Mouse (Mus musculus) hindbrain, embryonic 11.5 days (tissue): Measurements from ENCODE around the gene Olfr1359. TPM values are rescaled to one million over a fixed set of nuclear protein-coding genes. Genes with fewer than 3 reads are reported as not detected.
"Not testable (repeated sequence)": the region's sequence is repeated elsewhere in the genome, so short reads cannot be mapped to it uniquely, and the experiment has no call there.

Experiments
- ATAC-seq: fragments of 200-750 bp; cut with Nextera tagmentation; 2 replicates; pipeline ENCODE4 v1.8.0; 2017; ENCODE audit warnings: mild to moderate bottlenecking, moderate TSS enrichment, moderate library complexity; ENCODE audit not compliant: low FRiP score
- DNase-seq: peaks from one replicate; pipeline ENCODE4 v3.0.0-alpha.2; 2015; ENCODE audit warnings: low spot score
- H3K27ac ChIP-seq: fragments of 300-500 bp; sonication (generic); 2 replicates; pipeline ENCODE4 v1.5.1; 2014; ENCODE audit warnings: mild to moderate bottlenecking, low read depth, low read length
- H3K27me3 ChIP-seq: fragments of 300-500 bp; sonication (generic); 2 replicates; pipeline ENCODE4 v1.6.1; 2014; ENCODE audit warnings: mild to moderate bottlenecking, low read length, moderate library complexity, mixed read lengths; ENCODE audit not compliant: control insufficient read depth, insufficient read depth
- H3K36me3 ChIP-seq: fragments of 300-500 bp; sonication (generic); 2 replicates; pipeline ENCODE4 v1.6.1; 2014; ENCODE audit warnings: mild to moderate bottlenecking, low read length, moderate library complexity, mixed read lengths; ENCODE audit not compliant: control insufficient read depth, insufficient read depth
- H3K4me1 ChIP-seq: fragments of 300-500 bp; sonication (generic); replicated peaks from 2 replicates; pipeline ENCODE4 v1.6.1; 2014; ENCODE audit warnings: low read length, mixed read lengths; ENCODE audit not compliant: control insufficient read depth, insufficient read depth
- H3K4me2 ChIP-seq: fragments of 300-500 bp; sonication (generic); replicated peaks from 2 replicates; pipeline ENCODE4 v1.6.1; 2014; ENCODE audit warnings: mild to moderate bottlenecking, low read depth, low read length
- H3K4me3 ChIP-seq: fragments of 300-500 bp; sonication (generic); 2 replicates; pipeline ENCODE4 v1.5.1; 2014; ENCODE audit warnings: low read depth, low read length
- H3K9ac ChIP-seq: fragments of 300-500 bp; sonication (generic); 2 replicates; pipeline ENCODE4 v1.6.1; 2014; ENCODE audit warnings: low read depth, low read length
- H3K9me3 ChIP-seq: fragments of 300-500 bp; sonication (generic); 2 replicates; pipeline ENCODE4 v1.6.1; 2016; ENCODE audit warnings: low read length; ENCODE audit not compliant: control insufficient read depth
- WGBS: fragments of 180-500 bp; shearing (Covaris S2); extraction: QIAGEN DNeasy Blood & Tissue Kit; methylation state at CpG from one replicate; pipeline ENCODE4 v1.1.7; 2014; 5-methylcytosine and 5-hydroxymethylcytosine counted together
- polyA plus RNA-seq: library from polyadenylated mRNA; unstranded; fragments of >200 nt; fragmentation: Nextera tagmentation; extraction: Ambion mirVana; gene quantifications from 2 replicates; pipeline ENCODE4 v1.2.1, GENCODE M21; 2014

Olfr1359 gene
- polyA plus RNA-seq, 1 experiment from 2014 or later, result not detected

GRCm38 (mm10) chr13:21715131-21715863 lies 17.4 kb downstream of the Olfr1359 start:
- WGBS, result 2% methylated on average over 19 of the region's 22 CpGs
- no peak for ATAC-seq
- no peaks in the 10 kb centered on the region for H3K36me3 ChIP-seq

GRCm38 (mm10) chr13:21715864-21716539 lies 18.1 kb downstream of the Olfr1359 start, which contains the start of the genes Hist1h2bl and Hist1h2ai:
Hist1h2bl (minus strand) TSS chr13:21716143.
Hist1h2ai (plus strand) TSS chr13:21716422.
- H3K27me3 ChIP-seq, H3K4me1 ChIP-seq, H3K9me3 ChIP-seq, H3K36me3 ChIP-seq: not testable (repeated sequence)
- peak; percentile 86 for DNase-seq
- peak within 1 kb of the TSS; percentile 93 for H3K27ac ChIP-seq
- H3K9ac ChIP-seq, result peak within 1 kb of the TSS; percentile 77
- peak within 1 kb of the TSS; percentile 47 for H3K4me3 ChIP-seq
- under 1% methylated on average over 23 of the region's 50 CpGs for WGBS
- peak within 1 kb of the TSS; percentile 87 for H3K4me2 ChIP-seq
- peak; percentile 95 for ATAC-seq

More at GRCm38 (mm10) chr13:21715131-21715863, 17.4 kb downstream of the Olfr1359 start:
- Histone ChIP-seq H3K4me2 (peak overlapping the region; percentile 69), H3K4me1 (peaks cover 2% of the 10 kb centered on the region; the same call in 1 of the 2 replicates), H3K4me3 (peak overlapping the region; percentile 47), H3K9me3 (no peaks in the 10 kb centered on the region), H3K9ac (peak overlapping the region; percentile 71), H3K27ac (peak overlapping the region; percentile 93), H3K27me3 (no peaks in the 10 kb centered on the region)
- peak; percentile 62 for DNase-seq

GRCm38 (mm10) chr13:21716540-21717391 lies 18.9 kb downstream of the Olfr1359 start:
- WGBS, result 1% methylated on average over 9 of the region's 38 CpGs
- peak; percentile 69 for DNase-seq
- H3K4me2 ChIP-seq, result peak overlapping the region; percentile 87
- H3K9ac ChIP-seq, result peak overlapping the region; percentile 77
- peak; percentile 31 for ATAC-seq
- H3K27me3 ChIP-seq, H3K4me1 ChIP-seq, H3K9me3 ChIP-seq, H3K36me3 ChIP-seq: not testable (repeated sequence)
- peak overlapping the region; percentile 93 for H3K27ac ChIP-seq
- H3K4me3 ChIP-seq, result peak overlapping the region; percentile 47

- H3K4me3 ChIP-seq, result peak within 1 kb of the TSS; percentile 47
- not testable (repeated sequence) for H3K9me3 ChIP-seq, H3K27me3 ChIP-seq, H3K4me1 ChIP-seq, H3K36me3 ChIP-seq
- under 1% methylated on average over 26 of the region's 56 CpGs for WGBS
- H3K27ac ChIP-seq, result peak within 1 kb of the TSS; percentile 93
- ATAC-seq (peak; percentile 45), DNase-seq (peak; percentile 90)
- peak within 1 kb of the TSS; percentile 87 for H3K4me2 ChIP-seq
- H3K9ac ChIP-seq, result peak within 1 kb of the TSS; percentile 79
Measured at GRCm38 (mm10) chr13:21717397-21718357, 19.8 kb downstream of the Olfr1359 start, which contains the start of gene Hist1h3h. Hist1h3h (plus strand) TSS chr13:21717659.

- Histone ChIP-seq H3K4me1 (peaks cover 4% of the 10 kb centered on the region; the same call in 1 of the 2 replicates), H3K27ac (peak overlapping the region; percentile 80), H3K4me2 (peak overlapping the region; percentile 77), H3K4me3 (peak overlapping the region; percentile 47), H3K27me3 (no peaks in the 10 kb centered on the region), H3K9me3 (no peaks in the 10 kb centered on the region), H3K36me3 (no peaks in the 10 kb centered on the region), H3K9ac (peak overlapping the region; percentile 79)
- peak; percentile 52 for DNase-seq
- WGBS, result 60% methylated on average over 4 of the region's 4 CpGs
- no peak for ATAC-seq
Measured at GRCm38 (mm10) chr13:21718381-21719080, 20.6 kb downstream of the Olfr1359 start.

- H3K27ac ChIP-seq, result peak overlapping the region; percentile 78
- H3K36me3 ChIP-seq, H3K27me3 ChIP-seq, H3K4me1 ChIP-seq, H3K9me3 ChIP-seq: not testable (repeated sequence)
- peak overlapping the region; percentile 42 for H3K4me2 ChIP-seq
- 1% methylated on average over 19 of the region's 44 CpGs for WGBS
- ATAC-seq (peak; percentile 26), DNase-seq (peak; percentile 57)
- peak overlapping the region; percentile 42; the same call in 1 of the 2 replicates for H3K9ac ChIP-seq
- peak overlapping the region; percentile 35 for H3K4me3 ChIP-seq
Measured at GRCm38 (mm10) chr13:21721107-21721756, 23.3 kb downstream of the Olfr1359 start.

GRCm38 (mm10) chr13:21721757-21722372 lies 24.0 kb downstream of the Olfr1359 start, which contains the start of gene Hist1h2bm:
Hist1h2bm (plus strand) TSS chr13:21722044.
- Histone ChIP-seq H3K4me3 (peak within 1 kb of the TSS; percentile 35), H3K4me2 (peak within 1 kb of the TSS; percentile 44), H3K9ac (peak within 1 kb of the TSS; percentile 47; the same call in 1 of the 2 replicates), H3K27ac (peak within 1 kb of the TSS; percentile 78)
- ATAC-seq (peak; percentile 97), DNase-seq (peak; percentile 86)
- H3K9me3 ChIP-seq, H3K27me3 ChIP-seq, H3K4me1 ChIP-seq, H3K36me3 ChIP-seq: not testable (repeated sequence)
- under 1% methylated on average over 35 of the region's 37 CpGs for WGBS
